Mouse (Mus musculus) thymus, postnatal 25 days (tissue): ENCODE results near the gene Gm36079.
"Not testable (repeated sequence)": the region's sequence is repeated elsewhere in the genome, so short reads cannot be mapped to it uniquely, and the experiment has no call there.

Experiments used
- DNase-seq: peaks from one replicate; pipeline ENCODE4 v3.0.0; 2022

Gm36079 gene

DNA sequence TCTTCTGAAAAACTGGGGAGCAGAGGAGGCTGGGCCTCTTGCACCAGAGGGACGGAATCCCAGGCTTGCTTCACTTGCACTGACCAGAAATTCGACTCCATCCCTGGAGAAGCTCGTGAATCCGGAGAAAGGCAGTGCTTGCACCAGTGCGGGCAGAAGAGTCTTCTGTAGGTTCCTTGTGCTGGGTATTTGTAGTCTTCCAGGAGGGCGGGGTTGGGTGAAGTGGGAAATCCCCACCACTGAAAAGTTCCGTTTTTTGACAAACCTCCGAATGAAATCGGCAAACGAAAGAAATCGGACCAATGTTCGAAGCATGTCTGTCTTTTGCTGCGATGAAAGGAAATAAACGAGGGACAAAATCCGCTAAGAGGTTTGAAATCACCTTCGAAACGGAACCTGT is at the start of gene Gm36079:
Gene Gm36079 (minus strand): TSS at position 101 of the 400 bp plus-strand sequence.
- not testable (repeated sequence) for DNase-seq

DNA sequence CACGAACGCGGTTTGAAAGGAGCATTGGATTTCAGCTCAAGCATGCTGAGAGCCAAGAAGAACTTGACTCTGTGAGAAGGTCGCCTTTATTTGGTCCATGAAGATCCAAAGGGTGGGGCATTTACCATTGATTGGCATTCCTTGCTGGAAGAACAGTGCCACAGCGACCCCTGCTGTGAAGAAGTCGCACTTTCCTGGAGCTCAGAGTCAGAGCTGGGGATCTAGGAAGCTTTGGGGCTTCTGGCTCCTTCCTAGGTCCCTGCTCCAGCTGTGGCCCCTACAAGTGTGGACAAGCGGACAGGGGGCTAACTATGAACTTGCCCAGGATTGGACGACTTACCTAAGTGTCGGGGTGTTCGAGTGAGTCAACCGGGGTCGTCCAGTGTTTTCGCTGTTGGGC is 44.1 kb upstream of the Gm36079 start:
- not testable (repeated sequence) for DNase-seq

DNA sequence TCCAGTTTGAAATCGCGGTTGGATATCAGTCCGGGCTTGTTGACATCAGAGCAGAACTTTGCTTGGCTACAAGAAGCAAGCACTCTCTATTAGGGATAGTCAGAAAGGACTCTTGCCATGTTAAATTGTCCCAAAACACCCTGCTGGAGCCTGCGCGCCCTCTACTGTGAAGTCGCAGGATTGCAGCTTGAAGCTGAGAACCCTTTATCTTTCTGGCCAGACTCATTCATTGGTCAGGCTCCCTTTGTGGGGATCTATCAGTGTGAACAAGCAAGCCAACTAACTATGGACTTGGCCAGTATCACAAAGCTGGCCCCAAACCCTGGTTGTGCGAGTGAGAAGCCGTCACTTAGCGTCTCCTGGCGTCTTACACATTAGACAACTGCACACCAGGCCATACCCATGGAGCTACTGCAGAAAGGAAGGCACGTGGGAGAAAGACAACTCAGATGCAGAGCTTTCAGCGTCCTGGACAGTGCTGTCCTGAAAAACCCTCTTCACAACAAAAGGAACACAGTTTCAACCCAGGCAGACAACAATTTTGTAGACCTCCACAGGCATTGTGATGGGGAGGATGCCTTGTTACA is 43.3 kb upstream of the Gm36079 start:
- not testable (repeated sequence) for DNase-seq

DNA sequence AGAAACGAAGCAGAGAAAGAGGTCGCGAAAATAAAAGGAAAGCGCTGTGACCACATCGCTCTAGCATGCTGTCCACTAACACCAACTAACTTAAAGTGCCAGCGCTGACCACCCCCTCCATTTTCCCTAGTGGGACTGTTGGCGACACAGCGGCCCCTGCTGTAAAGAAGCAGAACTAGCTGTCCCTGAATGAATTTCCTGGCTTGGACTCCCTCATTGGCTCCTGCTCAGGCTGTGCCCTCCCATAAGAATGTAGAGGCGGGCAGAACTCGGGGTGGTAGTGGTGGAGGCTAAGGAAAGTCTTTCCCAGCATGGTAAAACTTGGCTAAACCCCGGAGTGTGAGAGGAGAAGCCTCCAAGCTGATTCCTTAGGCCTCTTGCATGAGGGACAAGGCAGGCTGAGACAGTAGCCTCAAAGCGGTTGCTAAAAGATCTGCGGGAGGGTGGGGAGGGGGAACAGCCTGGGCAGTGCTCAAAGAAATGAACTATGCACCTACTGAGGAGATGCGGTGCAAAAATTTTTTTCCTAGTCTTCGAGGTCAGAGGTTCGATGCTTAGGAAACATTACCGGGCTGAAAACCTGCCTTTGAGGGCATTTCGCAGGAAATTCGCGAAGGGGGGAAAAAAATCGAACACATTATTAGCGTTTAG is 36.8 kb upstream of the Gm36079 start:
- DNase-seq = not testable (repeated sequence)

DNA sequence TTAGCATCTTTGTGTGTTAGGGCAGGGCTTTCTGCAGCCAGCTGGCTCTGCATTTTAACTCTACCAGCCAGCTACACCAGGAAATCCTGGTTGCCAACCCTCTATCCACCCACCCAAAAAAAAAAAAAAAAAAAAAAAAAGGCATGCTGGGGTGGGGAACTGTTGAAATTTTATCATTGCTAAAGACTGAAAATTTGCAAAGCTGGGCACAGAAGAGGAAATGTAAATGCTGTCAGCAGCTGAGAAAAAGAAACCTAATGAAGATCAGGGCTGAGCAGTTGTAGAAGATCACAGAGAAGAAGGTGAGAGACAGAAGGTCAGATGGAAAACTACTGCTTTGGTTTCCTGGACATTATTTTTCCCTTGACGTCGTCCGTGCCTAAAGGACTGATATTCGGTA is 36.1 kb upstream of the Gm36079 start:
- not testable (repeated sequence) for DNase-seq

DNA sequence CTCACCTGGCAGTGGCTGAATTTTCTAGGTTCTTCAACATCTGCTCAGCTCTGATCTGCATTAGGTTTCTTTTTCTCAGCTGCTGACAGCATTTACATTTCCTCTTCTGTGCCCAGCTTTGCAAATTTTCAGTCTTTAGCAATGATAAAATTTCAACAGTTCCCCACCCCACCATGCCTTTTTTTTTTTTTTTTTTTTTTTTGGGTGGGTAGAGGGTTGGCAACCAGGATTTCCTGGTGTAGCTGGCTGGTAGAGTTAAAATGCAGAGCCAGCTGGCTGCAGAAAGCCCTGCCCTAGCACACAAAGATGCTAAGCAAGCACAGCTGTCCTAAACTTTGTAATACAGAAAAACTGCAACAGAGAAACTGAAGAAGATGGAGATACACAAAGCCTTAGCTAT is 25.3 kb upstream of the Gm36079 start, which contains the start of gene Gm21188:
Gene Gm21188 (minus strand): TSS at position 110 of the 400 bp plus-strand sequence.
- DNase-seq = not testable (repeated sequence)

DNA sequence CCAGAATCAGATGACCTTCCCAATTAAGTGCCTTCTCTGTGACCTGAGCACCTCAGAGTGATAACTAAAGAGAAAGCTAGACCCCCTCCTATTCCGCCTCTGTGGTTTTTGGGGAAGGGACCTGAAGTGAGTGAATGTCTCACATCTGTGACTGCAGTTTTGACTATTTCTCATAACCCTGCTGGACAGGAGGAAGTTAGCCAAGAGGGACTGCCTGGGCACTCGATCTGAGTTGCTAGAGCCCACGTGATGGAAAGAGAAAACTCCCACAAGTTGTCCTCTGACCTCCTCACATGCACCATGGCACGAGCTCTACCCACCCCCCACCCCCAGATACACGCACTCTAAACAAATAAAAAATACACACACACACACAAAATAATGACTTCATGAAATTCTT is 21.8 kb upstream of the Gm36079 start:
- DNase-seq = not testable (repeated sequence)

DNA sequence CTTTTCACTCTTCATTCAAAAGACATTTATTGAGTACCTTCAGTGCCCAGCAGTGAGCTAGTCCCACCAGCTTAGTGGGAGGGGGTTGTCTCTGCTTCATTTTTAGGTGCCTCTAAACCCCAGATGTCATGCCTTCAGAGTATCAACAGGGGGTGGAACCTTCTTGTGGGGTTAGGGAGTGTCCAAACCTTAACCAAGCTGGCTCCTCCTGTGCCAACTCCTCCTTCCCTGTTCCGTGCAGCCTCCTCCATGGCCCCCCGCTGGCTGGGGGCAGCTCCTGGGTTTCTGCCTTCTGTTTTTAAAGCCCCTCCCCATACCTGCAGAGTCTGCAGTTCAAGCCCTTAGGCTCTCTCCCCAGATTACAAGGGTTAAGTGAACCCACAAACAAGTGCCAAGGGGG is 21.4 kb upstream of the Gm36079 start:
- not testable (repeated sequence) for DNase-seq

DNA sequence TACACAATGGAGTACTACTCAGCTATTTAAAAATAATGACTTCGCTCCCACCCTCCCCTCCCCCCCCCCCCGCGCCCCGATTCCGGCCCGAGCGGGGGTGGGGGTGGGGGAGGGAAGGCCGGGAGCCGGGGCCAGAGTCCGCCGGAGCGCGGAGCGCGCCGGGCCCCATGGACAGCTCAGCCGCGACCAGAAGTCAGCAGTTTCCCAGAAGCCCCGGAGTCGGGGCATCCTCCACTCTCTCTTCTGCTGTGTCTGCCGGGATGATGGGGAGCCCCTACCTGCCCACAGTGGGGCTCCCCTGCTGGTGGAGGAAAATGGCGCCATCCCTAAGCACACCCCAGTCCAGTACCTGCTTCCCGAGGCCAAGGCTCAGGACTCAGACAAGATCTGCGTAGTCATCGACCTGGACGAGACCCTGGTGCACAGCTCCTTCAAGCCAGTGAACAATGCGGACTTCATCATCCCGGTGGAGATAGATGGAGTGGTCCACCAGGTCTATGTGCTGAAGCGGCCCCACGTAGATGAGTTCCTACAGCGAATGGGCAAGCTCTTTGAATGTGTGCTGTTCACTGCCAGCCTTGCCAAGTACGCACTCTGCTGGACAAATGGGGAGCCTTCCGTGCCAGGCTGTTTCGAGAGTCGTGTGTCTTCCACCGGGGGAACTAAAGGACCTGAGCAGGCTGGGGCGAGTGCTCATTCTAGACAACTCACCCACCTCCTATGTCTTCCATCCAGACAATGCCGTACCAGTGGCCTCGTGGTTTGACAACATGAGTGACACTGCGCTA is 19.8 kb upstream of the Gm36079 start:
- not testable (repeated sequence) for DNase-seq

DNA sequence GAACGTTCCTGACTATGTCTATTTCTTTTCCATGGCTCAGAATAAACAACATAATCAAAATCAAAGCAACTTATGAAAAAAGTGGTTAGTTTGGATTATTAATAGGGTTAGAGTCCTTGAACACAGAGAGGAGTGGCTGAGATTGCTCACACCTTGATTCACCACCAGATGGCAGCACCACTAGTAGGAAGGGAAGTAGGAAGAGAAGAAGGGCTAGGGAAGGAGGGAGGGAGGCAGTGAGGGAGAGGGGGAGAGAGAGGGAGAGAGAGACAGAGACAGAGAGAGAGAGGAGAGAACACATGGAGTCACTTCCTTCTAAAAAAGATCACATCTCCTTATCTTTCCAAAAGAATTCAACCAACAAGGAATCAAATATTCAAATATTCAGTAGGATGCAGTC is 14.3 kb upstream of the Gm36079 start:
- DNase-seq = peak; percentile 25

DNA sequence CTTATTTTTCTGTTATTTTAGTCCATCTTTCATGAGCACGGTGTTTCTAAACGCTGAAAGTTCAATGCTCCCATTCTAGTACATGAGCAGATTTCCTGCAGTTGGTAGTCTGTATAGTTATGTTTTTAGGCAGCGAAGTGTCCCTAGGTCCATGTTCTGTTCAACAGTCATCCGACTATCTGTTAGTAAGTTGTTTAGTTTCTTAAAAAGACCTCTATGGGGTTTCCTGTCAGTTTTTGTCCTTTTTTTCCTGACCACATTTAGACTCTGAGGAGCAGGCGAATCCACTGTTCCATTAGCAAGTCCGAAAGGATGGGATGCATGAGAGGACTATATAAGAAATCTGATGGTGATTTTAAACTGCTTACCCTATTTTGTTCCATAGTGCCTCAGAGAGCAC is 11.1 kb upstream of the Gm36079 start:
- DNase-seq = not testable (repeated sequence)

DNA sequence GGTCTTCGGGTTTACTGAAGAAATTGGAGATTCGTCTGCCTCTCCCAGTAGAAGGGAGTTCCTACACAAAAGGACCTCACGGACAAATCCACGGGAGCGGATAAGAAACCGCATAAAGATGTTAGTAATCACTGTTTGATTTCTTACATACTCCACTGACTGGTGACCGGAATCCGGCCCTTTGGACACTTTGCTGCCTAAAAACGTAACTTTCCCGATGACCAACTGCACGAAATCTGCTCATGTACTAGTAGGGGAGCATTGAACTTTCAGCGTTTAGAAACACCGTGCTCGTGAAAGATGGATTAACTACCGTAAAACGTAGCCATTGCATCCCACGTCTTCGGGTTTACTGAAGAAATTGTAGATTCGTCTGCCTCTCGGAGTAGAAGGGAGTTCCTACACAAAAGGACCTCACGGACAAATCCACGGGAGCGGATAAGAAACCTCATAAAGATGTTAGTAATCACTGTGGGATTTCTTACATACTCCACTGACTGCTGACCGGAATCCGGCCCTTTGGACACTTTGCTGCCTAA is 9.8 kb upstream of the Gm36079 start:
- not testable (repeated sequence) for DNase-seq

DNA sequence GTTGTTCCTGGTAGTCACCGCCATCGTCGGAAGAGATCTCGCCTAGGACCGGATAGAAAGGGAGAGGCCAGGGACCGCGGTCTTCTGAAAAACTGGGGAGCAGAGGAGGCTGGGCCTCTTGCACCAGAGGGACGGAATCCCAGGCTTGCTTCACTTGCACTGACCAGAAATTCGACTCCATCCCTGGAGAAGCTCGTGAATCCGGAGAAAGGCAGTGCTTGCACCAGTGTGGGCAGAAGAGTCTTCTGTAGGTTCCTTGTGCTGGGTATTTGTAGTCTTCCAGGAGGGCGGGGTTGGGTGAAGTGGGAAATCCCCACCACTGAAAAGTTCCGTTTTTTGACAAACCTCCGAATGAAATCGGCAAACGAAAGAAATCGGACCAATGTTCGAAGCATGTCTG is 8.3 kb upstream of the Gm36079 start:
- DNase-seq = not testable (repeated sequence)

DNA sequence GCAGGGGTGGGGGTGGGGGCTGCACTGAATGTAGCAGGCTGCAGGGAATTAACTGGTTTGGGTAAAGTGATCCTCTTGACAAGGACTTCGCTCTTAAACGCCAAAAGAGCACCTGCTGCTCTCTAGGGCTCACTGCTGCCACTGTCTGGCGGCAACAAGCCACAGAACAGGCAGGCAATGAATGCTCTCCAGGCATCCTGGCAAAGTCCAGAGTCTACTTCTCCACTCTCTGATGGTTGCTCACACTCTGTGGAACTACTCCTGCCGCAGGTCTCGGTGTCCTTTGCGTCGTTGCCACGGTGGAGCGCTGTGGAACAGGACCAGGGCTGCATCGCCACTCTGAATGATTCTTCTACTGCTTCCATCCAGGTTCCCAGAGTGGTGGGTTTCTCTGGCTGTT is 7.8 kb upstream of the Gm36079 start:
- not testable (repeated sequence) for DNase-seq

DNA sequence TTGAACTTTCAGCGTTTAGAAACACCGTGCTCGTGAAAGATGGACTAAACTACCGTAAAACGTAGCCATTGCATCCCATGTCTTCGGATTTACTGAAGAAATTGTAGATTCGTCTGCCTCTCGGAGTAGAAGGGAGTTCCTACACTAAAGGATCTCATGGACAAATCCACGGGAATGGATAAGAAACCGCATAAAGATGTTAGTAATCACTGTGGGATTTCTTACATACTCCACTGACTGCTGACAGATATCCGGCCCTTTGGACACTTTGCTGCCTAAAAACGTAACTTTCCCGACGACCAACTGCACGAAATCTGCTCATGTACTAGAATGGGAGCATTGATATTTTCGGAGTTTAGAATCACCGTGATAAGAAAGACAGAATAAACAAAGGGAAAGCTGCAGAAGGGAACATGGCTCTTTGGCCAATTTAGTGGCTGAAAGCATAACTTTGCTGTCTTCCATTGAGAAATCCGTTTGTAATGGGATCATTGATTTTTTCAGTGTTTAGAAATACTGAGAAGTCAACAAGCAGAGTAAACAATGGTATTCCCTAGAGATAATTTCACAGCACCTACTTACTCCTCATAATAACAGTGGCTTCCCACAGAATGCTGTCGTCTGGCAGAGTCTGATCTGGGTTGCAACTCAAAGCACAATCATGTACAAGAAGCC is 6.8 kb upstream of the Gm36079 start:
- DNase-seq = peak; percentile 9

DNA sequence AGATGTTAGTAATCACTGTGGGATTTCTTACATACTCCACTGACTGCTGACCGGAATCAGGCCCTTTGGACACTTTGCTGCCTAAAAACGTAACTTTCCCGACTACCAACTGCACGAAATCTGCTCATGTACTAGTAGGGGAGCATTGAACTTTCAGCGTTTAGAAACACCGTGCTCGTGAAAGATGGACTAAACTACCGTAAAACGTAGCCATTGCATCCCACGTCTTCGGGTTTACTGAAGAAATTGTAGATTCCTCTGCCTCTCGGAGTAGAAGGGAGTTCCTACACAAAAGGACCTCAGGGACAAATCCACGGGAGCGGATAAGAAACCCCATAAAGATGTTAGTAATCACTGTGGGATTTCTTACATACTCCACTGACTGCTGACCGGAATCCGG is 4.9 kb upstream of the Gm36079 start:
- DNase-seq = peak; percentile 6

DNA sequence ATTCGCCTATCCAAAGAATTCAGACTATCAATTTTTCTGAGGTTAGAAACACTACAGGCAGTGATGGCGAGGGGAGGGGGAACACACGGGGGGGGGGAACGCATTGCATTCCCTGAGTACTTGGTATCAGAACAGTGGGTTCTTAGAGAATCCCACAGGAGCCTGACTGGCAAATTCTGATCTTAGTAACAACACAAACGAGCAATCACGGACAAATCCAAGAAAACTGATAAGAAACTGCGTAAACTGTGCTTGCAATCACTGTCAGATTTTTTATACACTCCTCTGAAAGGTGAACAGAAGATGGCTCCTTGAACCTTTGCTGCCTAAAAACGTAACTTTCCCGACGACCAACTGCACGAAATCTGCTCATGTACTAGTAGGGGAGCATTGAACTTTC is 557 bp upstream of the Gm36079 start:
- not testable (repeated sequence) for DNase-seq

DNA sequence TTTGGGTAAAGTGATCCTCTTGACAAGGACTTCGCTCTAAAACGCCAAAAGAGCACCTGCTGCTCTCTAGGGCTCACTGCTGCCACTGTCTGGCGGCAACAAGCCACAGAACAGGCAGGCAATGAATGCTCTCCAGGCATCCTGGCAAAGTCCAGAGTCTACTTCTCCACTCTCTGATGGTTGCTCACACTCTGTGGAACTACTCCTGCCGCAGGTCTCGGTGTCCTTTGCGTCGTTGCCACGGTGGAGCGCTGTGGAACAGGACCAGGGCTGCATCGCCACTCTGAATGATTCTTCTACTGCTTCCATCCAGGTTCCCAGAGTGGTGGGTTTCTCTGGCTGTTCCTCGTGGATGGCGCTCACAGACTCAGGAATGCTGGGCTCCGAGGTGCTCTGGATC is 438 bp downstream of the Gm36079 start:
- DNase-seq = not testable (repeated sequence)

DNA sequence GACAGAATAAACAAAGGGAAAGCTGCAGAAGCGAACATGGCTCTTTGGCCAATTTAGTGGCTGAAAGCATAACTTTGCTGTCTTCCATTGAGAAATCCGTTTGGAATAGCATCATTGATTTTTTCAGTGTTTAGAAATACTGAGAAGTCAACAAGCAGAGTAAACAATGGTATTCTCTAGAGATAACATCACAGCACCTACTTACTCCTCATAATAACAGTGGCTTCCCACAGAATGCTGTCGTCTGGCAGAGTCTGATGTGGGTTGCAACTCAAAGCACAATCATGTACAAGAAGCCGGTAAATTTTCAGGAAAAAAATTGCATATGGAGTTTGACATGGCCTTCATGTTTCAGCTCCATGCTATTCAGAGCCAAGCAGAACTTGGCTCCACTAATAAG is 1.2 kb downstream of the Gm36079 start:
- not testable (repeated sequence) for DNase-seq

DNA sequence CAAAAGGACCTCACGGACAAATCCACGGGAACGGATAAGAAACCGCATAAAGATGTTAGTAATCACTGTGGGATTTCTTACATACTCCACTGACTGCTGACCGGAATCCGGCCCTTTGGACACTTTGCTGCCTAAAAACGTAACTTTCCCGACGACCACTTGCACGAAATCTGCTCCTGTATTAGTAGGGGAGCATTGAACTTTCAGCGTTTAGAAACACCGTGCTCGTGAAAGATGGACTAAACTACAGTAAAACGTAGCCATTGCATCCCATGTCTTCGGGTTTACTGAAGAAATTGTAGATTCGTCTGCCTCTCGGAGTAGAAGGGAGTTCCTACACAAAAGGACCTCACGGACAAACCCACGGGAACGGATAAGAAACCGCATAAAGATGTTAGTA is 1.8 kb downstream of the Gm36079 start:
- not testable (repeated sequence) for DNase-seq

DNA sequence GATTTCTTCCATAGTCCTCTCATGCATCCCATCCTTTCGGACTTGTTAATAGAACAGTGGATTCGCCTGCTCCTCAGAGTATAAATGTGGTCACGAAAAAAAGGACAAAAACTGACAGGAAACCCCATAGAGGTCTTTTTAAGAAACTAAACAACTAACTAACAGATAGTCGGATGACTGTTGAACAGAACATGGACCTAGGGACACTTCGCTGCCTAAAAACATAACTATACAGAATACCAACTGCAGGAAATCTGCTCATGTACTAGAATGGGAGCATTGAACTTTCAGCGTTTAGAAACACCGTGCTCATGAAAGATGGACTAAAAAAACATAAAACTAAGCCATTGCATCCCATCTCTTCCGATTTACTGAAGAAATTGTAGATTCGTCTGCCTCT is 2.2 kb downstream of the Gm36079 start:
- not testable (repeated sequence) for DNase-seq

DNA sequence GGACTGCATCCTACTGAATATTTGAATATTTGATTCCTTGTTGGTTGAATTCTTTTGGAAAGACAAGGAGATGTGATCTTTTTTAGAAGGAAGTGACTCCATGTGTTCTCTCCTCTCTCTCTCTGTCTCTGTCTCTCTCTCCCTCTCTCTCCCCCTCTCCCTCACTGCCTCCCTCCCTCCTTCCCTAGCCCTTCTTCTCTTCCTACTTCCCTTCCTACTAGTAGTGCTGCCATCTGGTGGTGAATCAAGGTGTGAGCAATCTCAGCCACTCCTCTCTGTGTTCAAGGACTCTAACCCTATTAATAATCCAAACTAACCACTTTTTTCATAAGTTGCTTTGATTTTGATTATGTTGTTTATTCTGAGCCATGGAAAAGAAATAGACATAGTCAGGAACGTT is 5.3 kb downstream of the Gm36079 start:
- DNase-seq = not testable (repeated sequence)
